Mouse (Mus musculus): ENCODE data around the gene Ppp1r9a. TPM values are rescaled to one million over a fixed set of nuclear protein-coding genes. Genes with fewer than 3 reads are reported as not detected.
A peak's percentile ranks its signal among the peaks of the same experiment; 100 is the strongest.

The Ppp1r9a gene
- total RNA-seq, 2 experiments from 2014 or later, result 111 to 117 TPM

DNA sequence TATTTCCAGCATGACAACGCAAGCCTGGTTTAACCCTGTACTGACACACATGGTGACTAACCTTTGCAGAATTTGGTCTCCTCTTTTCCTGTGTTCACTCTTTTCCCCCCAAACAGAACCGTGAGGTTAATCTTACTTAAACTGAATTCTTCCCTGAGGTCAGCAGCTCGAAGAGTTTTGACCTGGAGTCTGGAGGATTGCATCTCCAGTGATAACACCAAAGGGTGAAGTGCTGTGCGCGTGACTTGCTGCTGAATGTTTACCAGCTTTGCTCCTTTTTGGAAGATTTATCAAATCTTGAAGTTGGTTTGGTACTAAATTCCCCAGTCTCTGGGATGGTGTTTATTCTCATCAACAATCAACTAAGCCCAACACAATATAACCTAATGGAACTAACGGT, 252.1 kb downstream of the Ppp1r9a start:
- DNase-seq (ENCODE audit: low spot score in 2 of 2), result no peak

DNA sequence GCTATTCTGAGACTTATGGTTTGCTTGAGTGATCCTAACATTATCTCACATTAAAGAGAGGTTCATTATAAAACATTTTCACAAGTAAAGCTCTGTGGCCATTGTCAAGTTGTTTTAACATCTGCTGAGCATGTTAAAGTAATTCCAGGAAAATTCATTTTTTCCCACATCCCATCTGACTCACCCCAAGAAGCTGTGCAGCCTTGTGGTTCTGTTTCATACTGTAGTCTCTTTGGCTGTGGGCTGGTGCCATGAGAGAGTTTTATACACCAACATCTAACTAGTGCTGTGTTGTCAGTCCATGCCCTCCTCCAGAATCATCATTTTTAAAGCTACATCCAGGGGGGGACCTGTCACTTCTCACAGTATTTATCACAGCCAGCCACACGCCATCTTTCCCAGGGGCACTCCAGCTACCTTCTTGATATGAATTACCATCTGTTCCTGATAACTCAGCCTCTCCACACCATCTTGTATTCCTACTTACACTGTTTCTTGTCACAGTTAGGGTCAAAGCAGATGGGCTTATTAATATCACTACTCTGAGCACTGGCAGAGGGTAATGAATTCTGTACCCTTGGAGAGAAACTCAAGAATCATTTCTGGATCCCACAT, 252.7 kb downstream of the Ppp1r9a start:
- DNase-seq (ENCODE audit: low spot score in 2 of 2), result no peak

- no peak for DNase-seq (ENCODE audit: low spot score in 2 of 2)
These were observed 254.1 kb downstream of the Ppp1r9a start for GRCm38 (mm10) chr6:5156541-5157425.

DNA sequence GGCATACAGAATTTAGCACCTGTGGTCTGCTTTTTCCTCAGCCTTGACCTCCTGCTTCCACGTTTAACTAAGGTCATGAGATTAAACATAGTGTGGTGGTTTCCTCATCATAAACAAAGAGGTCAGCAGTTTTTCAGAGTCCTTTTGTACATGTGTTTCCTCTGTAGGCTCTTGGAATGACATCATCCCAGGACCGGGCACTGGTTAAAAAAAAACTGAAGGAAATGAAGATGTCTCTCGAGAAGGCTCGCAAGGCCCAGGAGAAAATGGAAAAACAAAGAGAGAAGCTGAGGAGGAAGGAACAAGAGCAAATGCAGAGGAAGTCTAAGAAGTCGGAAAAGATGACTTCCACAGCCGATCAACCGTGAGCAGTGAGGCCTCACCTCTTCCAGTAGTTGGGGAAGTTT, 256.7 kb downstream of the Ppp1r9a start:
- DNase-seq (ENCODE audit: low spot score in 2 of 2), result no peak

GRCm38 (mm10) chr6:5162052-5162451, 259.3 kb downstream of the Ppp1r9a start:
- no peak for DNase-seq (ENCODE audit: low spot score in 2 of 2)

- no peak for DNase-seq (ENCODE audit: low spot score in 2 of 2)
These were observed 260.9 kb downstream of the Ppp1r9a start for GRCm38 (mm10) chr6:5163507-5164144.

GRCm38 (mm10) chr6:5164855-5165254, 262.1 kb downstream of the Ppp1r9a start:
- DNase-seq (ENCODE audit: low spot score in 2 of 2), result no peak

GRCm38 (mm10) chr6:5167051-5167677, 264.4 kb downstream of the Ppp1r9a start:
- no peak for DNase-seq (ENCODE audit: low spot score in 2 of 2)

DNA sequence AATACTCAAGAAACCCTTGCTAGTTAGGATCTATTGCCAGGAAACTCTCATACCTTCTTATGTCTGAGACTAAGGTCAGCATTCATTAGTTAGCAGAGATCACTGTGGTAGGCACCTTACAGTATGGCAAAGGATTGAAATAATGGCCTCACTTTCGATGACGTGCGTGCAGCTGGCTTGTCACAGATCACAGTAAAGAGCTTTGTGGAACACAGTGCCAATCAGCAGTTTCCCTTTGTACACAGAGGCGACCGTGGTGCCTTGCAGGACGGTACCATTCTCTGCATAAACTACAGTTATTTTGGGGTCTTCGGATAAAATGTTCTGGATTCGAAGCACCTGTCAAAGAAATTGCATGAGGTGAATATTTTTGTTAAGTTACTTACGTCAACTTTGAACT, 265.4 kb downstream of the Ppp1r9a start:
- DNase-seq (ENCODE audit: low spot score in 2 of 2), result no peak

GRCm38 (mm10) chr6:5171418-5171817, 268.7 kb downstream of the Ppp1r9a start:
- DNase-seq (ENCODE audit: low spot score in 2 of 2), result no peak

GRCm38 (mm10) chr6:5172571-5172970, 269.9 kb downstream of the Ppp1r9a start:
- DNase-seq (ENCODE audit: low spot score in 2 of 2), result no peak

DNA sequence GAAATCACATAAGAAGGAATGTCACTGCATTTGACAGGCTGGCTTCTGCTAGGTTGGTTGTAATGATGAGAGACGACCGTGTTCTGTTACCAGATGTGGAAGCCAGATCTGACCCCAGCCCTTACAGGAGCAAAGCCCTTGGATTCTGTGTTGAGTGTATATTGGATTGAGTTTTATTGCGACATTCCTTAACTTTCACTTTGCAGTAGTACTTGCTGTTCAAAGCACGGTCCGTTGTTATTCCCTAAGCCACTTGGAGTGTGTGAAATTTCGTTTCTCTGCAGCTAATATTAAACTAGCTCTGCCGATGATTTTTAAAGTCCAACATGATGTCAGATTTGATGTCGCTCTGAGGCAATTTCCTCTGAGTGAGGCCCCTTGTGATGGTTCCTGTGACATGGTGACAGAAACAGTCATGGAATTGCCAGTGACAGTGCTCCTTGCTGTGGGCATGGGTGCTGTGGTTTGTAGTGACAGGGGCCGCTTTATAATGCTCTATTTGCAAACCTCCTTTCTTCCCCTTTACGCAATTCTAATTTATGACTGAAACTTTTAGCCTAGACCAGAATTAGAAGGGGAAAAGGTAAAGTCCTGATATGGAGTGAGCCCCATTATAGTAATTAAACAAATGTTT, 271.6 kb downstream of the Ppp1r9a start:
- no peak for DNase-seq (ENCODE audit: low spot score in 2 of 2)

DNA sequence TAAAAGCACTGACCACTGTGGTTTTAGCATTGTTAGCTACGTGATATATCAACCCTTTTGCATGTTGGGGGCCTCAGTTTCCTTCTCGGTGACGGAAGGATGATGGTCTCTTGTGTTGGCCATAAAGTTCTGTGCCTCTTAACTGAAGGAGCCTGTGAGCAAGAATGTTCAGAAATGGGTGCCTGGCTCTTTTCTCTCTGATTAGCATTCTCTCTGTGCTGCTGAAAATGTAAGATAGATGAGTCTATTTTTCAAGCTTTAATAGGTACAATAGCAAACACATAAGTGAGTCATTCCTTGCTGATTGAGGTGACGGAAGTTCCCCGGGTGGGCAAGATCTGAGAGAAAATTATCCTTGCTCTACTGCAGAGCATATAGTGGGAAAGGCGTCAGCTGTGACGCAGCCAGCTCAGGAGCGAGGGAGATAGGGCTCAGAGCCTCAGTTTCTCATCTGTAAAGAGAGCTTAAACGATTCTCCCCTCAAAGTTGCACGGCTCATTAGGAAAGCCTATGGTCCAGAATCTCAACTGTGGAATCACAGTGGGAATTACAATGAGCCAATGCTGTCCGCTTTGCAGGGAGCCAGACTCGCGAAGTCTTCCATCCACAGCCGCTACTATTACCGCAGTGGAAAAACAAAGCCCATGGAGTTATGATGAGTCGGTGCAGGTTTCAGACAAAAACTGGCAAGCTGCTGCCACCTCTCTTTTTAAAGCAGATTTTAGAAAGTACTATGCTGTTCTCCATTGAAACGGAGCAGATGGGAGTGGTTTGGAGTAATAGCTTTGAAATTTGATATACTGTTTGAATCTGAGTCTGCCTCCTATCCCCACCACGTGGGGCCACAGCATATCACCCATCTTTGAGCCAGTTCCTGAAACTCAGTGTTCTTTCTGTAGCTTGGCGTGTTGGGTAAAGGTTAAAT, 275.5 kb downstream of the Ppp1r9a start:
- DNase-seq (ENCODE audit: low spot score in 2 of 2), result peak; percentile 9 to 36

DNA sequence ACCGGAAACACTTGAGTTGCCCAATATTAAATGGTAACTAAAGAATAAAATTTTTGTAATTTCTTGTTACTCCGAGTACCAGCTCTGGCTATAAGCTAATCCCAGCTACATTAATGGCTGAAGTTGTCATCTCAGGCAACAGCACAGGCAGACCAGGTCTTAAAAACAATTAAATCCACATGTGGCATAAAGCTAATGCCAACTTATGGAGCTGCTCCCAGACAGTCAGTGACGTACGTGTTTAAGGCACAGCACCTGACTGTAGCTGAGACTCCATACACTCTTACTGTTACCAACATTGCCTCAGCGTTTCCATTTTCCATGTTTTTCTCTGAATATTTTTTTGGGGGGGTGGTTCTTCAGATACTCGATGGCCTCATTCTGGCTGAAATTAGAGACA, 276.5 kb downstream of the Ppp1r9a start:
- DNase-seq (ENCODE audit: low spot score in 2 of 2), result no peak

DNA sequence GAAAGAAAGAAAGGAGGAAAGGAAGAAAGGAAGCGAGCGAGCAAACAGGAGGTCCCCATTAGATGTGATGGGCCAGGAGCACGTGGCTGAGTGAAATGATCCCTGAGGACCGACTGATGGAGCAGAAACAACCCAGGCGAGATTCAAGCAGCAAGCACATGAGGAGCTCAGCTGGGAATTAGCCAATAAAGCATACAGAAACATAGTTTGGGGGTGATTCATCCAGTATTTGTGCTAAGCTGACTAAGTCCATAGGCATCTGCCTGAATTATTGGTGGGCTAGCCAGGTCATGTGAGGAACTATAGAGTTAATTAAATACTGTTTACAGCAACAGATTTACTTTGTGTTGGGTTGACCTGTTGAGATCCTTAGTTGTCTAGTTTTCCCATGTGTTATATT, 277.9 kb downstream of the Ppp1r9a start:
- no peak for DNase-seq (ENCODE audit: low spot score in 2 of 2)

DNA sequence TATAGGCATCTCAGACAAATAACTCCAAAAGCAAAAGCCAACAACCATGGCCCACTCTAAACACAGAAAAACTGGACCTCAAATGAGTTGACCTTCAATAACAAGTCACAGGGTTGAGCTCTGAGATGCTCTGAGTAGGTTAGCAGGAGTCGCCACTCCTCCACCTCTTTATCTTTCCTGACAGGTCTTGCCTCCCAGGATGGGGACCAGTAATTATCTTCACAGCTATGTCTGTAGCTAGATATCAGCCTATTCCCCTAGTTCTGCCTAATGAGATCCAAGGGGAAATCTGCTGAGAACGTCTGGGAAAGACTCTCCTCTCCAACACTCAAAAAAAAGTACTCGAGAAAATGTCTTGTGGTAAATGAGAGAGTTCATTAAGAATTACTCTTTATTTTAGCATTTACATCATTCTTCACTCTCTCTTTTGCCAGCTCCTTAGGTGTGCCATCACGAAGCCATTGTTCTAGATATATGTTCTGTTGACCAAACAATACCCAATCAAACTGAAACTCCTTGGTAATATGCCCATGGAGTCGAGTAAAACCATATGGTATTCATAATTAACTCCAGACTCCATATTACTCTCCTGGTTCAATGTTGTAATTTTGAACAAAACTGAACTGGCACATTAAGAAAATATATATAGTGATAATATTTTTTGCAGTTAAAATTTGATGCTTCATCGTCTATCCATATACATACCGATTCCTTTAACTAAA, 283.7 kb downstream of the Ppp1r9a start:
- no peak for DNase-seq (ENCODE audit: low spot score in 2 of 2)

DNA sequence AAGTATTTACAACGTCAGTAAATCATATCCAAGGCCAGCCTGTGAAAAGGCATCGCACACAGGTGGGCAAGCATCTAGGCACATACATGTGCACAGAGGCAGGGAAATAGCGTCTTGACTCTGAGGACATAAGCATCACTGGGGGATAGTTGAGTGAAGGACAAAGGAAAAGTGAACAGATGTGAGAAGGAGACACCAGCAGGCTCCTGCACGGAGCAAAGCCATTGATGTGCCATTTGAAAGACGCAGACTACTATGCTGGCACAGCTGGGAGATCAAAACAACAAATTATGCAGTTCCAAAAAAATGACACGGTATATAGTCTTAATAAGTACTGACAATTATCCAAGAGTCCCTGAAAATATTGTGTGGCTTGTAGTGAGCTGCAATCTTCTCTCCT, 284.9 kb downstream of the Ppp1r9a start:
- DNase-seq (ENCODE audit: low spot score in 2 of 2), result no peak

GRCm38 (mm10) chr6:5188036-5188435, 285.3 kb downstream of the Ppp1r9a start:
- DNase-seq (ENCODE audit: low spot score in 2 of 2), result no peak

DNA sequence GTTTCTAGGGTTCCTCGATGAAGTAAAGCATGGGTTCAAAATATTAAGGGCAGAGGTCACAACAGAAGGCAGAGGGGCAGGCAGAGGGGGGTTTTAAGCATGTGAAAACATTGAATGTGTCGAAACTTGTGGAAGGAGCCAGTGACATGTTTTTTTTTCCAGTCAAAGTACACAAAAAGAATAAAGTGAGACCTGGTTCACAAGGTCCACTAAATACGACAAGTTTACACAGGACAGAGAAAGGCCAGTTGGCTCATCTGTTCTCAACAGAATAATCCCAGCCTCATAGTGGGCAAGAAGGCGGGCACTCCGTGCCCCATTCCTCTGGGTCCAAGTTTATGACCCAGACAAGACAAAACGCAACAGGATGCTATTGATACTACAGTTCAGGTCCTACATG, 286.2 kb downstream of the Ppp1r9a start:
- no peak for DNase-seq (ENCODE audit: low spot score in 2 of 2)
